Mouse (Mus musculus) midbrain, embryonic 16.5 days (tissue): ENCODE measurements around the gene Foxp1. TPM values are rescaled to one million over a fixed set of nuclear protein-coding genes. Genes with fewer than 3 reads are reported as not detected.

Source experiments
- ATAC-seq: fragments of 200-750 bp; cut with Nextera tagmentation; 2 replicates; pipeline ENCODE4 v1.8.0; 2017; ENCODE audit warnings: moderate TSS enrichment
- H3K27ac ChIP-seq: fragments of 300-500 bp; sonication (generic); 2 replicates; pipeline ENCODE4 v1.5.1; 2014; ENCODE audit warnings: mild to moderate bottlenecking, low read length, mixed read lengths
- H3K27me3 ChIP-seq: fragments of 300-500 bp; sonication (generic); 2 replicates; pipeline ENCODE4 v1.6.1; 2014; ENCODE audit warnings: low read depth, low read length, mixed read lengths; ENCODE audit not compliant: control insufficient read depth, insufficient read depth
- H3K36me3 ChIP-seq: fragments of 300-500 bp; sonication (generic); 2 replicates; pipeline ENCODE4 v1.6.1; 2014; ENCODE audit warnings: mild to moderate bottlenecking, low read length, moderate library complexity, mixed read lengths; ENCODE audit not compliant: control insufficient read depth, insufficient read depth
- H3K4me1 ChIP-seq: fragments of 300-500 bp; sonication (generic); 2 replicates; pipeline ENCODE4 v1.6.1; 2014; ENCODE audit warnings: mild to moderate bottlenecking, low read length, mixed read lengths; ENCODE audit not compliant: control insufficient read depth, insufficient read depth
- H3K4me2 ChIP-seq: fragments of 300-500 bp; sonication (generic); 2 replicates; pipeline ENCODE4 v1.6.1; 2014; ENCODE audit warnings: mild to moderate bottlenecking, low read length, mixed read lengths
- H3K4me3 ChIP-seq: fragments of 300-500 bp; sonication (generic); 2 replicates; pipeline ENCODE4 v1.5.1; 2014; ENCODE audit warnings: low read depth, mild to moderate bottlenecking, low read length, moderate library complexity, mixed read lengths
- H3K9ac ChIP-seq: fragments of 300-500 bp; sonication (generic); 2 replicates; pipeline ENCODE4 v1.6.1; 2014; ENCODE audit warnings: low read depth, low read length, mixed read lengths
- H3K9me3 ChIP-seq: fragments of 300-500 bp; sonication (generic); replicated peaks from 2 replicates; pipeline ENCODE4 v1.6.1; 2014; ENCODE audit warnings: mild to moderate bottlenecking, low read length, mixed read lengths; ENCODE audit not compliant: control insufficient read depth, poor library complexity, severe bottlenecking
- WGBS: fragments of 180-500 bp; shearing (Covaris S2); extraction: QIAGEN DNeasy Blood & Tissue Kit; methylation state at CpG from one replicate; pipeline ENCODE4 v1.1.7; 2014; 5-methylcytosine and 5-hydroxymethylcytosine counted together
- polyA plus RNA-seq: library from polyadenylated mRNA; unstranded; fragments of >200 nt; fragmentation: Nextera tagmentation; extraction: Ambion mirVana; gene quantifications from 2 replicates; pipeline ENCODE4 v1.2.1, GENCODE M21; 2015

Gene Foxp1
- polyA plus RNA-seq, 1 experiment from 2014 or later: 79.8 TPM

GRCm38 (mm10) chr6:99305236-99305635, 217.3 kb downstream of the Foxp1 start:
- ATAC-seq: no peak
- Histone ChIP-seq H3K4me2 (no peak overlapping the region), H3K36me3 (no peaks in the 10 kb centered on the region), H3K4me1 (no peaks in the 10 kb centered on the region), H3K9me3 (no peaks in the 10 kb centered on the region), H3K27ac (no peak overlapping the region), H3K27me3 (no peaks in the 10 kb centered on the region), H3K4me3 (no peak overlapping the region), H3K9ac (no peak overlapping the region)
- 96% methylated on average over 3 of the region's 3 CpGs for WGBS

GRCm38 (mm10) chr6:99302662-99303435, 219.7 kb downstream of the Foxp1 start:
- no peak overlapping the region for H3K4me3 ChIP-seq
- H3K36me3 ChIP-seq: no peaks in the 10 kb centered on the region
- no peak overlapping the region for H3K9ac ChIP-seq
- H3K4me1 ChIP-seq: no peaks in the 10 kb centered on the region
- H3K27me3 ChIP-seq: no peaks in the 10 kb centered on the region
- H3K27ac ChIP-seq: no peak overlapping the region
- no peak overlapping the region for H3K4me2 ChIP-seq
- H3K9me3 ChIP-seq: no peaks in the 10 kb centered on the region
- ATAC-seq: no peak
- WGBS: 95% methylated on average over 6 of the region's 6 CpGs

- WGBS: 92% methylated on average over 8 of the region's 8 CpGs
- Histone ChIP-seq H3K9me3 (no peaks in the 10 kb centered on the region), H3K27me3 (no peaks in the 10 kb centered on the region), H3K4me2 (no peak overlapping the region), H3K4me1 (no peaks in the 10 kb centered on the region), H3K27ac (no peak overlapping the region), H3K9ac (no peak overlapping the region), H3K4me3 (no peak overlapping the region), H3K36me3 (no peaks in the 10 kb centered on the region)
- ATAC-seq: no peak
Observed at GRCm38 (mm10) chr6:99301923-99302322, 220.6 kb downstream of the Foxp1 start.

GRCm38 (mm10) chr6:99300235-99300634, 222.3 kb downstream of the Foxp1 start:
- H3K4me2 ChIP-seq: no peak overlapping the region
- no peak for ATAC-seq
- H3K27me3 ChIP-seq: no peaks in the 10 kb centered on the region
- no peak overlapping the region for H3K9ac ChIP-seq
- no peaks in the 10 kb centered on the region for H3K4me1 ChIP-seq
- 96% methylated on average over 6 of the region's 6 CpGs for WGBS
- no peaks in the 10 kb centered on the region for H3K36me3 ChIP-seq
- no peak overlapping the region for H3K27ac ChIP-seq
- no peaks in the 10 kb centered on the region for H3K9me3 ChIP-seq
- H3K4me3 ChIP-seq: no peak overlapping the region

GRCm38 (mm10) chr6:99299196-99299595, 223.3 kb downstream of the Foxp1 start:
- H3K36me3 ChIP-seq: no peaks in the 10 kb centered on the region
- no peaks in the 10 kb centered on the region for H3K9me3 ChIP-seq
- no peak overlapping the region for H3K4me2 ChIP-seq
- no peak overlapping the region for H3K9ac ChIP-seq
- H3K27ac ChIP-seq: no peak overlapping the region
- no peaks in the 10 kb centered on the region for H3K4me1 ChIP-seq
- 67% methylated on average over 14 of the region's 14 CpGs for WGBS
- no peak for ATAC-seq
- H3K4me3 ChIP-seq: no peak overlapping the region
- H3K27me3 ChIP-seq: no peaks in the 10 kb centered on the region

- Histone ChIP-seq H3K4me2 (no peak overlapping the region), H3K36me3 (no peaks in the 10 kb centered on the region), H3K4me3 (no peak overlapping the region), H3K4me1 (no peaks in the 10 kb centered on the region), H3K9ac (no peak overlapping the region), H3K9me3 (no peaks in the 10 kb centered on the region), H3K27ac (no peak overlapping the region), H3K27me3 (no peaks in the 10 kb centered on the region)
- no peak for ATAC-seq
- 92% methylated on average over 5 of the region's 5 CpGs for WGBS
Observed at GRCm38 (mm10) chr6:99297535-99297934, 225.0 kb downstream of the Foxp1 start.

GRCm38 (mm10) chr6:99295495-99295894, 227.0 kb downstream of the Foxp1 start:
- H3K27me3 ChIP-seq: no peaks in the 10 kb centered on the region
- no peaks in the 10 kb centered on the region for H3K4me1 ChIP-seq
- H3K4me2 ChIP-seq: no peak overlapping the region
- 85% methylated on average over 8 of the region's 8 CpGs for WGBS
- ATAC-seq: no peak
- H3K36me3 ChIP-seq: no peaks in the 10 kb centered on the region
- no peaks in the 10 kb centered on the region for H3K9me3 ChIP-seq
- H3K27ac ChIP-seq: no peak overlapping the region
- H3K4me3 ChIP-seq: no peak overlapping the region
- no peak overlapping the region for H3K9ac ChIP-seq

- H3K9ac ChIP-seq: no peak overlapping the region
- no peaks in the 10 kb centered on the region for H3K4me1 ChIP-seq
- WGBS: 80% methylated on average over 4 of the region's 4 CpGs
- no peak for ATAC-seq
- H3K4me2 ChIP-seq: no peak overlapping the region
- no peaks in the 10 kb centered on the region for H3K9me3 ChIP-seq
- H3K36me3 ChIP-seq: no peaks in the 10 kb centered on the region
- no peak overlapping the region for H3K27ac ChIP-seq
- no peak overlapping the region for H3K4me3 ChIP-seq
- no peaks in the 10 kb centered on the region for H3K27me3 ChIP-seq
Observed at GRCm38 (mm10) chr6:99289220-99289619, 233.3 kb downstream of the Foxp1 start.

- H3K27ac ChIP-seq: no peak overlapping the region
- H3K27me3 ChIP-seq: no peaks in the 10 kb centered on the region
- H3K9me3 ChIP-seq: no peaks in the 10 kb centered on the region
- H3K9ac ChIP-seq: no peak overlapping the region
- H3K4me3 ChIP-seq: no peak overlapping the region
- peaks cover 4% of the 10 kb centered on the region; the same call in 1 of the 2 replicates for H3K4me1 ChIP-seq
- no peak for ATAC-seq
- no peak overlapping the region for H3K4me2 ChIP-seq
- H3K36me3 ChIP-seq: no peaks in the 10 kb centered on the region
- 71% methylated on average over 3 of the region's 3 CpGs for WGBS
Observed at GRCm38 (mm10) chr6:99285026-99285425, 237.5 kb downstream of the Foxp1 start.
